Mouse (Mus musculus): ENCODE results near the gene Msh3.

The Msh3 gene

DNA sequence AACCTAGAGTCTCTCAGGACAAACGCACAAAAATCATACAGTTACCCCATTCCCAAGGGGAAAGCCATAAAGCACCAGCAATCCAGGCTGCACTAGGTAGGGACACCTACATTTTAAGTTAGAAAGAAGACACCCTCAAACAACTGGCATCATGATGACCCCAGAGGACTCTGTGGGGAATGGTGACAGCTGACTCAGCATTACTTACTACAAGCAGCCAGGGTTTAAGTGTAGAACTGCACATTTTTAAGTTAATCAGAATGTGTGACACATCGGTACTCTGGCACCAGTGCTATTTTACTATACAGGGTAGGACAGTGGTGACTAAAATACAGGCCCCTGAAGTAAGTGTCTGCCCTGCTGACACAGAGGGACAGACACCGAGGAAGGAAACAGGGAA, 24.2 kb downstream of the Msh3 start:
- DNase-seq (ENCODE audit: low spot score) = no peak

GRCm38 (mm10) chr13:92328000-92328399, 26.8 kb downstream of the Msh3 start:
- no peak for DNase-seq (ENCODE audit: low spot score)

- DNase-seq (ENCODE audit: low spot score) = no peak
Measured at GRCm38 (mm10) chr13:92326030-92326429, 28.8 kb downstream of the Msh3 start.

DNA sequence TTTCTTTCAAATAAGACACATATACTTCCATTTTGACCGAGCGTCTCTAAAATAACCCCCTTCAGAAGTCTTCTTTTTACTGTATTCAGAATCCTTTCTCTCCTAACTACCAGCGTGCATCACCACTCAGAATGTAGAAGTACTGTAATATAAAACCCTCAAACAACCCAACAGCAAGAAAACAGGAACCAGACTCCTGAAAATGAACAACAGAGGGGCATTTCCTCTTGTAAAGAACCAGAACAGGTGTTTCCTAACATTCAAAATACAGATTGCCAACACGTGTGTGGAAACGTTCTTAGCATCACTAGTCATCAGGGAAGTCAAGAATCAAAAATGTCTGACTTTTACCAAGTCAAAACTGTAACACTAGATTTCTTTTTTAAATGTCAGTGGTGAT, 34.0 kb downstream of the Msh3 start:
- no peak for DNase-seq (ENCODE audit: low spot score)

DNA sequence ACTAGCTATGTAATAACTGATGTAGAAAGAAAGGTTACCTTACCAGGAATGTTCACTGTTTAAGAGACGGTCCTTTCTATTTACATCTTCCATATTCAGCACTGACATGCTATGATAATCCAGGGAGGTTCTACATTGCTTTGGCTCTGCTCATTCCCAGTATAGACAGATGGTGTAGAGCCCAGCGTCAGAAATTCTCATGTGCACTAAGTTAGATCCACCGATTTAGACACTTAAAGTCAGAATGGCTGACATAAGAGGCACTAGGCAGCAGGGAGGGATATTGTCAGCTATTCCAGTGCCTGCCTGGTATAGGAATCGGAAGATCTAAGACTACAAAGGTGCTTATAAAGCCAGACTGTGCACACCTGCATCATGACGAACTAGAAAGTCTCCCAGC, 40.2 kb downstream of the Msh3 start:
- DNase-seq (ENCODE audit: low spot score) = no peak

DNA sequence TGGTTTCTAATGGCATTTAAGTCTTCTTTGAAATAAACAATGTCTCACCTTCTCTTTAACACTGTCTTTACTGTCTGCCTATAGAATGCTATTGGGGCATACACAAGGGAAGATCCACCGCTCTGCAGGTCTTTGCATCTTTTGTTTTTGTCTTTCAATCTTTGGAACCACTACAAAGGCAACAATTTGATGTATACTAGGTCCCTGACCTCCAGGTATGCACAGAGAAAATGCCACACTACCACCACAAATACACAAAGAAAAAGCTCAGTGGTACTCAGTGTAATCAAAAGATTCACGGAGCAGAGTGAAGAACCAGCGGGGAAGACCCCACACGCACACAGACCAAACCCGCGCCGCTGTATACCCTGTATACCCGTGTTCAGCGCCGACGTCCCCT, 49.1 kb downstream of the Msh3 start, which contains the start of gene Gm20379:
Gene Gm20379, plus strand, starts transcription at position 301 of the 400 bp plus-strand sequence.
- DNase-seq (ENCODE audit: low spot score) = no peak

DNA sequence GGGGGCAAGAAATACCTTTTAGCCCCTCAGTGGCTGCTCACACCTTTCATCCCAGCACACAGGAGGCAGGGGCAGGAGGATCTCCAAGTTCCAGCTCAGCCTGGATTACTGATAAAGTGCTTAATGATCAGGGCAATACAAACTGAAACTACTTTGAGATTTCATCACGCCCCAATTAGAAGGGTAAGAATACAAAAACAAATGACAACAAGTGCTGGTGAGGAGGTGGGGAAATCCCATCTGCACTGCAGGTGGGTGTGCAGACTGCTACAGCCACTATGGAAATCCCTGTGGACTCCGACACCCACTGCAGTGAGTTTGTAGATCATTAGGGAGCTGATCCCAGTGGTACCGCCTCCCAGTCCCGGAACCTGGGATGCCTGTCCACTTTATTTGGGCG, 50.5 kb downstream of the Msh3 start:
- no peak for DNase-seq (ENCODE audit: low spot score)

- DNase-seq (ENCODE audit: low spot score) = no peak
Measured at GRCm38 (mm10) chr13:92303062-92303948, 51.5 kb downstream of the Msh3 start.

DNA sequence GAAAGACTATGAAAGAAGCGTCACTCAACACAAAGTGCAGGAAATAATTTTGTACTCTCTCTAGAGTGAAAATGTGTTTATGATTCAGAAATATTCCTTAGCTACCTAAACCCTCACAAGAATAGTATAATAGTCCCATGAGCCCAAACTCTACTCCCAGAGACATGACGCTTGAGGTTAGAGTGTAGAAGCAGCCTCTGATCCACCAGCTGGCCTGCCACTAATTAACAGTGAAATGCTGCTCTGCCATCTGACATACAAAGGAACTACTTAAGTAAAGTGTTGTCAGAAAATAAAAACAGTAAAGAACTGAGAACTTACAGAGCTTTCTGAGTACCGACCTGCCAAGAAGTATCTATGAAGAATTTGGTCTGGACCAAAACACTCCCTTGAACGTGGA, 52.3 kb downstream of the Msh3 start:
- no peak for DNase-seq (ENCODE audit: low spot score)

DNA sequence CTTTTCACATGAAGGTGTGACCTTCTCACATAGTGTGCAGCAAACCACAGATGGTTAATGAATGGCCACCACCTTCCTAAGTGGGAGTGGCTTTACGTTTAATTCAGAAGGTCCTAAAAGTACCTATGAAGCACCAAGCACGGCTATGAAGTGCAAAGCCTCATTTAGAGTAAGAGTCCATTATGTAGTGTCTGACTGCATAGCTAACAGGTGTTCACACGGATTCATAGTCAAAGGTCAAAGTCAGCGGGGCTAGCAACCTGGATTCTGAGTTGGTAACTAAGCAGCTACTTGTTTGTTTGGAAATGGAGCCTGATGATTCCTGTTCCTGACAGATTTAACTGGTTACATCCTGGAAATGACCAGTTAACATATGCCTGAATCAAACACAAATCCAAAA, 53.0 kb downstream of the Msh3 start:
- DNase-seq (ENCODE audit: low spot score) = no peak

GRCm38 (mm10) chr13:92299522-92299921, 55.3 kb downstream of the Msh3 start:
- no peak for DNase-seq (ENCODE audit: low spot score)

DNA sequence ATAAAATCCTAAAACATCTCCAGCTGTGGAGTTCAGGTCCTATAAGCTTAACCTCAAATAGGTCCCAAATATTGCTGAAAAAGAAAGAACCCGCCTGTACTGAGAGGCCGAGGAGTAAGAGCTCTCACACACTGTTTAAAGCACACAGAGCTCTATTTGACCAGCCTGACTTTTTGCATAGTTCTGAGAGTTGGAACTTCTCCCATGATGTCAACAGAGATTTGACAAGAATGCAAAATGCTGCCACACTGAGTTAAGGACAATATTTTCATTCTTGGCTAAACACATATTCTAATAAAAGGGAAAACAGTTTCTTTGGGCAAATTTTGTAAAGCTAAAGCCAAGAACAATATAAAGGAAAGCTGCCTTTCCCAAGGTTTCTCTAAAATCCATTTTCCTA, 57.8 kb downstream of the Msh3 start:
- DNase-seq (ENCODE audit: low spot score) = no peak

GRCm38 (mm10) chr13:92296490-92296889, 58.3 kb downstream of the Msh3 start:
- no peak for DNase-seq (ENCODE audit: low spot score)

- DNase-seq (ENCODE audit: low spot score) = no peak
Measured at GRCm38 (mm10) chr13:92293883-92294282, 60.9 kb downstream of the Msh3 start.

DNA sequence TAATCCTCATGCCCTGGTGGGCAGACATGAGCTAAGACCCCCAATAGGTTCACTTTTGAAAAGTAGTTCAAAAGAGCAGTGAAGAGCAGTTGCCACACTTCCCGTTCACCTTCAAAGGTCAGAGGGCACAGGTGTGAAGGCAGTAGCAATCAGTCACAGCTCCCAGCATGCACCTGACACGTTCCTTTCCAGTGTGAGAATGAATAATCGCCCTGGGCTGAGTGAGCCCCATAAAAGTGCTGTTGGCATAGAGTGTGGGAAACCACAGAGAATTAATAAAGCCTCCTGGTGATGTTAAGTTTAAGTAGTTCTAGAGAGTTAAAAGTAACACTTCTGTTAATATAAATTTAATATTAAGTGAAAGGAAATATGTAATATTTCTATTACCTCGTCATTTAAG, 63.2 kb downstream of the Msh3 start:
- no peak for DNase-seq (ENCODE audit: low spot score)

DNA sequence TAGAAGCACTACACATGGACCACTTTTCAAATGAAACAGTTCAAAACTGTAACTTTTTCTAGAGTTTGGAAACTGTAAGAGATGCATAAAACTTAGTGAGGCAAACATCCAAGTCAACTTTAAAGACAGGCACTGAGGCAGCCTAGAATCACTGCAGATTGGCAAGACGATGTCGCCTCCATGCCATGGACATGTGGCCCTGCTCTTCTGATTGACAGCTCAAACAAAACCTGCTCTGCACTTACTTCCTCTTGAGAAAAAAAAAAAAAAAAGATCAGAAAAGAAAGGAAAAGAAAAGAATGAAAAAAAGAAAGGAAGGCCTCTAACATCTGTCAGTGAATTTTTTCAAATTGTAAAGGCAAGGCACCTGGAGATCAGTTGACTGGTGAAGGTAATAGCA, 77.8 kb downstream of the Msh3 start:
- no peak for DNase-seq (ENCODE audit: low spot score)

DNA sequence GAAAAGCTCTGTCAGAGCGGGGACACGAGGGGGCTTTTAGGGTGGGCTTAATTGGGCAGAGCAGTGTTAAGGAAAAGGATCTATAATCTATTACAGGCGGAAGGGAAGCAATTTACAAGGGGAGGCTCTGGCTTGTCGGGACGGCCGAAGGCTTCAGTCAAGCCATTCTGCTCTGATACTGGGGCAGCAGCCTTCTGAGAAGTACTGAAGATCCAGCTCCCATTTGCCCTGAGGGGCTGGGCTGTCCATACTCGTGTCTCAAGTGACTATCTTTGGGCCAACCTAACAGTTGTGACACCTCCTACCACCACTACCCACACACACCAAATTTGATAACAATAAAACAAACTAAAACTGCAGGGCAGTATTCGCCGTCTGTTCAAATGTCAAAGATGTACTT, 79.5 kb downstream of the Msh3 start:
- no peak for DNase-seq (ENCODE audit: low spot score)

DNA sequence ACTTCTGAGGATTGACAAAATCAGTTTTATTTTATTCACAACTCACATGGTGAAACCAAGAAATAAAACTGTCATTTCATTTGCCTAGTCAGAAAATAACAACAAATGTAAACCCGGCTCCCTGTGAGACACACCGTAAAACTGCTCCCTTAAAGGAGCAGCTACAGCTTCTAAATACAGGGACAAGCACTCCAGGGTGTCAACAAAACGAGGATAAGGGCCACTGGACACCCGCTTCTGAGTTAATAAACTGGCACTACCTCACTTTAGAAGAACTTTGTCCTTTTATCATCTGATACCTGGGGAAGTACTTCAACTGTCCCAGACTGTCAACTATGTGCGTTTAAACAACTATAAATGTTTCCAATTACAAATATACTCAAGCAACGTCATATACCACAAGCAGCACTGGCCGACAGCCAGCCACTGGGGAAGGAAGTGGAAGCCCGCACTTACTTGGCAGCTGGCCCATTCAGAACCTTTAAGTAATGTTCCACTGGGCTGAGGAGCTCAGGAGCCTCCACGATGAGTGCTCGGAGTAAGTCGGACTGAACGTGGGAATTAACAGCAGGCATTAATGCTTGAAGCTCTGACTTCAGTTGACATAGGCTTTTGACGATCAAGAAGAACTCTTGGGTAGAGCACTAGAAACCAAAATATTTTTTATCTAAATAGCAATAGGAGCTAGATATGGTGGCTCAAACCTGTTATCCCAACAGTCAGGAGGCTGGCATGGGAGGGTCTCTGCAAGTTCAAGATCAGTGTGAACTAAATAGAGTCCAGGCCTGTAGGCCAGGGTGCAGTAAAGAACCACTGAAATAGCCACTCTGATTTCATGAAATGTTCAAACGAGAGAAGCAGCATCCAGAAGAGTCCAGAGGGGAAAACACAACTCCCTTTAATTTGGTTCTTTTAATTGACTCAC, 80.3 kb downstream of the Msh3 start:
- DNase-seq (ENCODE audit: low spot score) = no peak

DNA sequence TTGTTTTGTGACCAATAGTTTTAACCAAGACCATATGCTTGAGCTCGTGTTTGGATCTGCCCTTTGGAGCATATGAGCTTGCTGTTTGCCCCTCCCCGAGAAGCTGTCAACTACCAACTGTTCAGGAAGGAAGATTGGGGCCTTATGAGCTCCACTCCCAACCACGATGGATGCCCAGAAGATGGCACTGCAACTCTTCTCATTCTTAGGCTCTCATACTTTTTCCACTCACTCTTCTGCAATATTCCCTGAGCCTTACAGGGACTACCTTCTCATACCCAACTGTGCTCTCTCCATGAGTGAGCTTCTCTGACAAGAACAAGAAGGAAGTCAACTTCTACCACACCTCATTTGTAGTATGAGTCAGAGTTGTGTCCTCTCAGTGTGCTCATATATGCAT, 87.7 kb downstream of the Msh3 start:
- DNase-seq (ENCODE audit: low spot score) = no peak

GRCm38 (mm10) chr13:92263566-92263965, 91.2 kb downstream of the Msh3 start:
- DNase-seq (ENCODE audit: low spot score) = no peak

- no peak for DNase-seq (ENCODE audit: low spot score)
Measured at GRCm38 (mm10) chr13:92261329-92261728, 93.5 kb downstream of the Msh3 start.

DNA sequence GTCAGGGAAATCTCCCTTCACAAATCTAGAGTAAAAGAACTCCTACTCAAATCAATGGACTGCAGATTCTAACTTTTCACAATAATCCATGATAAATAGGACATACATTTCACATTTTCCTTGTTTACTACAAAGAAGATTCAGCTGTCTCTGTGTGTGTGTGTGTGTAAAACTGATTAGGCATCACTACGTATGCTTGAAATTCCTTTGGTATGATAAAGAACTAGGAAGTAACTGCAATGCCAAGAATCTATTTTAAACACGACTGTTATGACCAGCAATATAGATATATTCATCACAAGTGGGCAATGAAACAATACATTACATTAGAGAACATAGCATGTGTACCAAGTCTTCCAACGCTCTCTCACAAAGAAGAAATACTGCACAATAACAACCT, 99.3 kb downstream of the Msh3 start:
- no peak for DNase-seq (ENCODE audit: low spot score)

DNA sequence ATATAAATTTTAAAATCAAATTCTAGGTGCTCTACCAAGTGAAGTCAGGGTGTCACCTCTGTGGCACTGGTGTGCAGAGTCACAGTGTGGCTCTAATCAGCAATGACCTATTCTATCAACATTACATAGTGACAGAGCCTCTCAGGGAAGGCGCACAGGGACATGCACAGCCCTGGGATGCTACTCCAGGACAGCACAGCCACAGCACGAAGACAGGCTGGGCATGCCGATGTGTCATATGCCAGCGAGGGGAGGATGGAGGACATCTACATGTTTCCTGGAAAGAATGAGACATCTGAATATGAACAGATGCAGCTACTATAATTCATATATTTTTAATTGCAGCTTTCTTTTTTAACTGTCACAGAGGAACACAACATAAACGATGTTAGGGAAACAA, 101.0 kb downstream of the Msh3 start:
- DNase-seq (ENCODE audit: low spot score) = no peak
